Mouse (Mus musculus): ENCODE results near the gene Dip2c.

GRCm38 (mm10) chr13:9538556-9538955, 262.2 kb downstream of the Dip2c start:
- TF ChIP-seq CTCF (IDR thresholded peaks at IDR 0.05), result no peak
- TF ChIP-seq EP300 (IDR thresholded peaks at IDR 0.05), result no peak
